Mouse (Mus musculus): ENCODE measurements around the gene Mgam. TPM values are rescaled to one million over a fixed set of nuclear protein-coding genes. Genes with fewer than 3 reads are reported as not detected.

Gene Mgam
- polyA plus RNA-seq, 1 experiment from 2014 or later, result 0.08 TPM

DNA sequence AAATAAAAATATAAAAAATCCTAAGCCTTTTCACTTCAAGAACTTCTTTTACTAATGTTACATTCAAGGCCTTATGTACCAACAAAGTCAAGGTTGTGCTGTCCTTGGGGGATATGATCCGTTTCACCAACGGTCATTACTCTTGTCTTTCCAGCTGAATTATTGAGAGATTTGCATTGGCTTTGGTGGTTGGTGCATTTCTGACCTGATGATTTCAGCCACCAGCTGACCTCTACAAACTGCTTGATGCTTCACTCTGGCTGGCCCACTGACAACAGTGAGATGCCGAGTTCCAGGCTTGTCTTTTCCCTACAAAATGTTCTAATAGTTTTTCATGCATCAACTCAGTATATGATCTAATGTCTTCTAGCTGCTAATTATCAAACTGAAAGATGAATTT, 146.0 kb downstream of the Mgam start:
- Histone ChIP-seq H3K27ac (no peak overlapping the region), H3K4me1 (no peaks in the 10 kb centered on the region), H3K36me3 (no peaks in the 10 kb centered on the region), H3K4me3 (no peak overlapping the region), H3K27me3 (ENCODE audit: low read depth, poor library complexity, severe bottlenecking) (no peaks in the 10 kb centered on the region), H3K9me3 (replicated peaks) (no peaks in the 10 kb centered on the region)
- DNase-seq (ENCODE audit: low spot score), result no peak
- 95% methylated on average over 3 of the region's 3 CpGs for WGBS

DNA sequence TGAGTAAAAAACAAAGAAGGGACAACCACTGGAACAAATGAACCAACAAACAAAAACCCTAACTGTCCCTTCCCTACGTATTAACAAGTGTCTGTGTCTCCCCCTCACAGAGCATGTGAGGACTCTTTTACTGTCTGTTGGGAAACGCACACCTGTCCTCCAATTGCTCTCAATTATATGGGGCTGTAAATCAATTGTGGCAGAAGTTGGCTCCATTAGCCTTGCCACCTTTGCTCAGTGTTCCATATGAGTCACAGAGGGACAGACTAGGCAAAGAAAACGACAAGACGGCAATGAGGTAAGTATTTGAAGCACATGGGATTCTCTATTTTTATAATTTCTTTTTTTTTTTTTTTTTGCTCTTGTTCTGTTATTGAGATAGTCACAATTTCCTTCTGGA, 149.8 kb downstream of the Mgam start:
- H3K27me3 ChIP-seq (ENCODE audit: low read depth, poor library complexity, severe bottlenecking), result no peaks in the 10 kb centered on the region
- WGBS, result 57% methylated on average over 4 of the region's 4 CpGs

DNA sequence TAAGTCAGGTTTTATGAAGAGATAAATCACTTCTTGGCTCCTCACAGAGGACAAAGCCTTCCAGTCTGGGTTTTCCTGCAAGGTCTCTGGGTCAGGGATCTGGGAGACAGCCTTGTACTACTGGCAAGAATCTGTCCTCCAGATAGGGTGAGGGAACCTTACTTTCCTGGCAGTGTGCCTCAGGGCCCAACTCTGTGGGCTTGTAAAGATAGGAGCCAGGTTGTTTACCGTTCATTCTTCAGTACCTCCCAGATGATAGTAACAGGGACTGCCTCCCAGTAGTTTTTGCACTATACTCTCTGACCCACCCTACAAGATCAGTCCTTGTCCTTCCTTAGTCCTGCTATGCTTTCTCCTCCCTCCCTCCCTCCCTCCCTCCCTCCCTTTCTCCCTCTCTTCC, 155.0 kb downstream of the Mgam start:
- Histone ChIP-seq H3K27me3 (ENCODE audit: low read depth, poor library complexity, severe bottlenecking) (no peaks in the 10 kb centered on the region), H3K9me3 (replicated peaks) (no peaks in the 10 kb centered on the region), H3K36me3 (no peaks in the 10 kb centered on the region), H3K4me1 (no peaks in the 10 kb centered on the region), H3K4me3 (no peak overlapping the region), H3K27ac (no peak overlapping the region)
- 67% methylated on average over 1 of the region's 1 CpGs for WGBS
- DNase-seq (ENCODE audit: low spot score), result no peak

More for the DNA sequence above, 149.8 kb downstream of the Mgam start:
- Histone ChIP-seq H3K4me3 (no peak overlapping the region), H3K4me1 (no peaks in the 10 kb centered on the region), H3K36me3 (no peaks in the 10 kb centered on the region), H3K9me3 (replicated peaks) (no peaks in the 10 kb centered on the region), H3K27ac (no peak overlapping the region)
- DNase-seq (ENCODE audit: low spot score), result no peak

- no peaks in the 10 kb centered on the region for H3K9me3 ChIP-seq (replicated peaks)
- WGBS, result 92% methylated on average over 3 of the region's 3 CpGs
- H3K27ac ChIP-seq, result no peak overlapping the region
- DNase-seq (ENCODE audit: low spot score), result no peak
- H3K27me3 ChIP-seq (ENCODE audit: low read depth, poor library complexity, severe bottlenecking), result no peaks in the 10 kb centered on the region
- H3K36me3 ChIP-seq, result no peaks in the 10 kb centered on the region
- no peak overlapping the region for H3K4me3 ChIP-seq
- H3K4me1 ChIP-seq, result no peaks in the 10 kb centered on the region
These were observed 155.7 kb downstream of the Mgam start for GRCm38 (mm10) chr6:40784378-40784777.

- 77% methylated on average over 4 of the region's 4 CpGs for WGBS
- no peaks in the 10 kb centered on the region for H3K9me3 ChIP-seq (replicated peaks)
- H3K4me3 ChIP-seq, result no peak overlapping the region
- no peak overlapping the region for H3K27ac ChIP-seq
- no peak for DNase-seq (ENCODE audit: low spot score)
- H3K36me3 ChIP-seq, result no peaks in the 10 kb centered on the region
- H3K27me3 ChIP-seq (ENCODE audit: low read depth, poor library complexity, severe bottlenecking), result no peaks in the 10 kb centered on the region
- H3K4me1 ChIP-seq, result no peaks in the 10 kb centered on the region
These were observed 166.6 kb downstream of the Mgam start for GRCm38 (mm10) chr6:40795077-40795812.

DNA sequence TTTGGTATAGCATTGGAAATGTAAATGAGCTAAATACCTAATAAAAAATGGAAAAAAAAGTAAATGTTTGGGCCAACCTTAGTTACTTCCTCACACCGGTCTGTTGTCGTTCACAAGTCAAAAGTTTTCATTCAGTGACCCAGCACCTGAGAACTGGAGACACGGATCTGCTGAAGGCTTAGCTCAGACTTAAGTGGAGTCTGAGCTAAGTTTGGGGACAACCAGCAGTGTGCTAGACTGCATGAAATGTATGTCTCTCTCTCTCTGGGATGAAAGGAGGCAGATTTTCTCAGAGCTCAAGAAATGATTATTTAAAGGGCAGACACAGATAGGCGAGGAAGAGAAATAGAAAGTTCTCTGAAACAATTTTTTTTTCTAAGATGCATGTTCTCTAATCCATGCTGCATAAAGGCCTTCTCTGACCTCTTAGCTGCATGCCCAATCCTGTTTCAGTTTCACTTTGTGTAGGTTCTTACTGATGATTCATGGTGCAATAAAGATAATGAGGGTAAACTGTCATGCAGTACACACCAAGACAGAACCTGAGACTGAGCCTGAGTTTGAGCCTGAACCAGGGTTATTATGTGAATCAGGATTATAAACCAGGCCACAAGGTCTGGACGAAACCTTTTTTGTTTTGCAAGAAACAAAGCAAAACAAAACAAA, 189.7 kb downstream of the Mgam start:
- WGBS, result 90% methylated on average over 5 of the region's 5 CpGs
- Histone ChIP-seq H3K9me3 (replicated peaks) (no peaks in the 10 kb centered on the region), H3K4me3 (no peak overlapping the region), H3K4me1 (no peaks in the 10 kb centered on the region), H3K36me3 (no peaks in the 10 kb centered on the region), H3K27me3 (ENCODE audit: low read depth, poor library complexity, severe bottlenecking) (no peaks in the 10 kb centered on the region), H3K27ac (no peak overlapping the region)
- no peak for DNase-seq (ENCODE audit: low spot score)

Other genes starting within 250 kb of the Mgam start
- 12.6 and 13.8 TPM in 2 replicates for gene E330009J07Rik, start 192.7 kb upstream of the Mgam start, polyA plus RNA-seq (2016; fragmentation: Nextera tagmentation; extraction: Ambion mirVana)
- gene Wee2, start 189.7 kb upstream of the Mgam start, polyA plus RNA-seq (2016; fragmentation: Nextera tagmentation; extraction: Ambion mirVana), result 0.18 and 0.26 TPM in 2 replicates
- gene Ssbp1, start 157.5 kb upstream of the Mgam start, polyA plus RNA-seq (2016; fragmentation: Nextera tagmentation; extraction: Ambion mirVana), result 212 and 220 TPM in 2 replicates
- not detected in 2 replicates for gene Tas2r137, start 137.6 kb upstream of the Mgam start, polyA plus RNA-seq (2016; fragmentation: Nextera tagmentation; extraction: Ambion mirVana)
- not detected in 2 replicates for gene Tas2r108, start 135.3 kb upstream of the Mgam start, polyA plus RNA-seq (2016; fragmentation: Nextera tagmentation; extraction: Ambion mirVana)
- gene Prss37, start 109.3 kb upstream of the Mgam start, polyA plus RNA-seq (2016; fragmentation: Nextera tagmentation; extraction: Ambion mirVana), result not detected in 2 replicates
- 0.04 and 0.19 TPM in 2 replicates for gene Olfr461, start 73.8 kb upstream of the Mgam start, polyA plus RNA-seq (2016; fragmentation: Nextera tagmentation; extraction: Ambion mirVana)
- not detected in 2 replicates for gene Olfr460, start 59.3 kb upstream of the Mgam start, polyA plus RNA-seq (2016; fragmentation: Nextera tagmentation; extraction: Ambion mirVana)
- 0.38 and 0.54 TPM in 2 replicates for gene Clec5a, start 43.0 kb upstream of the Mgam start, polyA plus RNA-seq (2016; fragmentation: Nextera tagmentation; extraction: Ambion mirVana)
- not detected in 2 replicates for gene Tas2r138, start 15.5 kb upstream of the Mgam start, polyA plus RNA-seq (2016; fragmentation: Nextera tagmentation; extraction: Ambion mirVana)

Measured in limb, embryonic 10.5 days (tissue).